Mouse (Mus musculus): Measurements from ENCODE around the gene Gpr152. TPM values are rescaled to one million over a fixed set of nuclear protein-coding genes. Genes with fewer than 3 reads are reported as not detected.

Gene Gpr152
- polyA plus RNA-seq, 1 experiment from 2014 or later: not detected

DNA sequence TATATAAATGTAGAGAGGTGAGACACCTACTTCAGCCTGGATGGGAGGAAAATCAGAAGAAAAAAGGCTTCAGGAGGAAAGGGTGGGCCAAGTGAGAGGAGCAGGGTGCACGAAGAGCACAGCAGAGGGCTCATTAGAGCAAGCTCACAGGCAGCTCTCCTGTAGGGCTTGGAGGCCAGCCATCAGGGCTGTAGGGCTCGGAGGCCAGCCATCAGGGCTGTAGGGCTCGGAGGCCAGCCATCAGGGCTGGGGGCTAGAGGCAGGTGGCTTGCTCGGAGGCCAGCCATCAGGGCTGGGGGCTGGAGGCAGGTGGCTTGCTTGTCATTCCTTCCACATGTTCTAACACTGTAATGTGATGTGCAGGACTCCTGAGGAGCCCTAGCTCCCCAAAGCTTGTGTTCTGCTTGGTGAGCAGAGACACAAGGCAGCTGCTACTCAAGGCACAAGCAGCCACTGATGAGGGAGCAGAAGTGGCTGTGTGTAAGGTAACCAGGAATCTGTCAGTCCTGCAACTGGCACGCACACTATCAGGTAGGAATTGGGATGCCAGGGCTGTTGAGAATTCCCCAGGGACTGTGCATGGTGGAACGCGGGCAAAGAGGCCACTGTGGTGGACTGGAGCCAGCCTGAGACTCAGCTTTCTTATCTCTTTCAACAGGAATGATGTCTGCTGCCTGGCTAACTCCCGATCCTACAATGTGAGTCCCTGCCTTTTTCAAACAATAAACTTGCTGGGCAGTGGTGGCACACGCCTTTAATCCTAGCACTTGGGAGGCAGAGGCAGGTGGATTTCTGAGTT is 27.3 kb downstream of the Gpr152 start:
- no peaks in the 10 kb centered on the region for H3K9me3 ChIP-seq (replicated peaks; ENCODE audit: control insufficient read depth, low read length)
- no peak overlapping the region for H3K9ac ChIP-seq (replicated peaks; ENCODE audit: low read length)
- no peaks in the 10 kb centered on the region for H3K27me3 ChIP-seq (ENCODE audit: control insufficient read depth, insufficient read depth, low read length)
- no peaks in the 10 kb centered on the region for H3K36me3 ChIP-seq (replicated peaks; ENCODE audit: control insufficient read depth, insufficient read depth, low read depth, low read length)
- DNase-seq (ENCODE audit: low spot score) (no peak), ATAC-seq (replicated peaks; ENCODE audit: insufficient number of reproducible peaks, low FRiP score, low TSS enrichment, low read depth) (no peak)
- H3K4me1 ChIP-seq (ENCODE audit: control insufficient read depth, insufficient read depth, low read length): peaks cover 6% of the 10 kb centered on the region; the same call in 1 of the 2 replicates
- no peak overlapping the region for H3K4me2 ChIP-seq (ENCODE audit: low read depth, low read length)
- WGBS: 81% methylated on average over 9 of the region's 9 CpGs
- no peak overlapping the region for H3K4me3 ChIP-seq (ENCODE audit: low read depth, low read length)
- no peak overlapping the region for H3K27ac ChIP-seq (replicated peaks; ENCODE audit: low read depth, low read length)

DNA sequence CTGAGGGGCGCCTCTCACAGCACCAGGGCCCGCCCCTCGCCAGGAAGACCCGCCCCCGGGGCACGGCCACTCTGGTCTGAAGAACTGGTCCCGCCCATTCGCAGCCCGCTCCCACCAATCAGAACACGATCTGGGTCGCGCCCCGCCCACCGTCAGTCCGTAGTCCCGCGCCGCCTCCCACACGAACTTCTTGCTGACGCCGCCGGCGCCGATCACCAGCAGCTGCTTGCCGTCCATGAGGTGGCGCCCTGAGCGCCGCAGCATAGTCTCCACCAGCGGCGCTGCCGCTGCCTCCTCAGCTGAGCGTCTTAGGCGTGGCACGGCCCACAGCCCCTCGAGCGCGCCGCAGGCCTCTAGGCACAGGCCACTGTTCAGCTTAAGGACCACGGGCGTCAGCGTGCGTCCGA is 29.8 kb downstream of the Gpr152 start:
- no peaks in the 10 kb centered on the region for H3K36me3 ChIP-seq (replicated peaks; ENCODE audit: control insufficient read depth, insufficient read depth, low read depth, low read length)
- H3K27me3 ChIP-seq (ENCODE audit: control insufficient read depth, insufficient read depth, low read length): no peaks in the 10 kb centered on the region
- under 1% methylated on average over 43 of the region's 43 CpGs for WGBS
- ATAC-seq (replicated peaks; ENCODE audit: insufficient number of reproducible peaks, low FRiP score, low TSS enrichment, low read depth) (peak; percentile 93), DNase-seq (ENCODE audit: low spot score) (peak; percentile 100)
- peaks cover 6% of the 10 kb centered on the region; the same call in 1 of the 2 replicates for H3K4me1 ChIP-seq (ENCODE audit: control insufficient read depth, insufficient read depth, low read length)
- H3K4me3 ChIP-seq (ENCODE audit: low read depth, low read length): peak overlapping the region; percentile 40
- H3K9ac ChIP-seq (replicated peaks; ENCODE audit: low read length): peak overlapping the region; percentile 72
- H3K4me2 ChIP-seq (ENCODE audit: low read depth, low read length): peak overlapping the region; percentile 86
- H3K9me3 ChIP-seq (replicated peaks; ENCODE audit: control insufficient read depth, low read length): no peaks in the 10 kb centered on the region
- peak overlapping the region; percentile 54 for H3K27ac ChIP-seq (replicated peaks; ENCODE audit: low read depth, low read length)

DNA sequence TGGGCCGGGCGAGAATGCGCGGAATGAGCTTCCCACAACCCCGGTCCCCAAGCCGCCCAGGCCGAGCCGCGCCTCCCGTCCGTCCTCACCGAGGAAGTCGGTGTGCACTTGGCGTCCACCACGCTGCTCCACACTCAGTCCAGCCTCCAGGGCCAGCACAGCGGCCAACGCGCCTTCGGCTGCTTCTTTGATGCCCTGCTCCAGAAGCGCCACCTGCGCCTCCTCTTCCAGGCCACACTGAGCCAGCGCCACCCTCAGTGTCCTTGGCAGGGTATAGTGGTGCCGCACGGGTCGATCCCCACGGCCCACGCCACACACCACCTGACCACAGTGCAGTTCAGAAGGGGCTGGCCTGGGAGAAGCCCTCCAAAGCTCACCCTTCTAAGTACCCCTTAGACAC is 30.2 kb downstream of the Gpr152 start:
- DNase-seq (ENCODE audit: low spot score) (no peak), ATAC-seq (replicated peaks; ENCODE audit: insufficient number of reproducible peaks, low FRiP score, low TSS enrichment, low read depth) (no peak; the same call in 1 of the 2 replicates)
- Histone ChIP-seq H3K4me3 (ENCODE audit: low read depth, low read length) (peak overlapping the region; percentile 40), H3K9ac (replicated peaks; ENCODE audit: low read length) (peak overlapping the region; percentile 72), H3K9me3 (replicated peaks; ENCODE audit: control insufficient read depth, low read length) (no peaks in the 10 kb centered on the region), H3K27me3 (ENCODE audit: control insufficient read depth, insufficient read depth, low read length) (no peaks in the 10 kb centered on the region), H3K36me3 (replicated peaks; ENCODE audit: control insufficient read depth, insufficient read depth, low read depth, low read length) (no peaks in the 10 kb centered on the region), H3K27ac (replicated peaks; ENCODE audit: low read depth, low read length) (peak overlapping the region; percentile 54), H3K4me2 (ENCODE audit: low read depth, low read length) (peak overlapping the region; percentile 86), H3K4me1 (ENCODE audit: control insufficient read depth, insufficient read depth, low read length) (peaks cover 6% of the 10 kb centered on the region; the same call in 1 of the 2 replicates)
- WGBS: 7% methylated on average over 27 of the region's 27 CpGs

DNA sequence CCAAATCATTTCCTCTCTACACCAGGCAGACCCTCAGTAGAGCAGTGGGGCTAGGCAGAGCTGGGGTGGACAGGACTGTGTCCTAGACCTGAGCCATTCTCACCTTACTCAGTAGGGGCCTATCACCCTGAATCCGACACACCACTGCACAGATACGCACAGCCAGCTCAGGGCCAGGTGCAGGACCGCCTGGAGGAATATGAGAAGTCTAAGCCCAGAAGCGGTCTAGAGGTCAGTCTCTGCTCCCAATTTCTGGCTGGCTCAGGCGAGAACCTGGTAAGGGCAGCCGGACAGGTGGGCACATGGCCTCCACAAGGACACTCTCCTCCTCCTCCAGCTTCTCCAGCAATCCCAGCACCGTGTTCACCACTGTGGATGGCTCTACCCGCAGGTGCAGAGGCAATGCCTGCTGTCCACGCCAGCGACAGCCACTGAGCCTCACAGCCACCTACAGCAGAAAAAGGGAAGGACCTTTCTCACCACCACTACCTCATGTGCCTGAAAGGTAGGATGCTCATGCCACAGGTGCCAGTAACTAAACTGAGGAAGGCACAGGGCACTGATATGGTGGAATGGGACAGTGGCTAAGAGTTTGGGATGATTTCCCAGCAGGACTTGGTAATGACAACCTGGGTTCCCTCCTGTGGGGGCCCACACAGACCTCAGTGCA is 31.3 kb downstream of the Gpr152 start:
- 83% methylated on average over 10 of the region's 10 CpGs for WGBS
- no peaks in the 10 kb centered on the region for H3K27me3 ChIP-seq (ENCODE audit: control insufficient read depth, insufficient read depth, low read length)
- H3K4me2 ChIP-seq (ENCODE audit: low read depth, low read length): no peak overlapping the region
- H3K9me3 ChIP-seq (replicated peaks; ENCODE audit: control insufficient read depth, low read length): no peaks in the 10 kb centered on the region
- 0 out of 2 replicates have a peak overlapping the region, but pooled peaks have one; percentile 15 for H3K9ac ChIP-seq (replicated peaks; ENCODE audit: low read length)
- H3K36me3 ChIP-seq (replicated peaks; ENCODE audit: control insufficient read depth, insufficient read depth, low read depth, low read length): no peaks in the 10 kb centered on the region
- no peak for DNase-seq (ENCODE audit: low spot score)
- H3K27ac ChIP-seq (replicated peaks; ENCODE audit: low read depth, low read length): no peak overlapping the region
- no peak for ATAC-seq (replicated peaks; ENCODE audit: insufficient number of reproducible peaks, low FRiP score, low TSS enrichment, low read depth)
- peaks cover 6% of the 10 kb centered on the region; the same call in 1 of the 2 replicates for H3K4me1 ChIP-seq (ENCODE audit: control insufficient read depth, insufficient read depth, low read length)
- H3K4me3 ChIP-seq (ENCODE audit: low read depth, low read length): no peak overlapping the region

DNA sequence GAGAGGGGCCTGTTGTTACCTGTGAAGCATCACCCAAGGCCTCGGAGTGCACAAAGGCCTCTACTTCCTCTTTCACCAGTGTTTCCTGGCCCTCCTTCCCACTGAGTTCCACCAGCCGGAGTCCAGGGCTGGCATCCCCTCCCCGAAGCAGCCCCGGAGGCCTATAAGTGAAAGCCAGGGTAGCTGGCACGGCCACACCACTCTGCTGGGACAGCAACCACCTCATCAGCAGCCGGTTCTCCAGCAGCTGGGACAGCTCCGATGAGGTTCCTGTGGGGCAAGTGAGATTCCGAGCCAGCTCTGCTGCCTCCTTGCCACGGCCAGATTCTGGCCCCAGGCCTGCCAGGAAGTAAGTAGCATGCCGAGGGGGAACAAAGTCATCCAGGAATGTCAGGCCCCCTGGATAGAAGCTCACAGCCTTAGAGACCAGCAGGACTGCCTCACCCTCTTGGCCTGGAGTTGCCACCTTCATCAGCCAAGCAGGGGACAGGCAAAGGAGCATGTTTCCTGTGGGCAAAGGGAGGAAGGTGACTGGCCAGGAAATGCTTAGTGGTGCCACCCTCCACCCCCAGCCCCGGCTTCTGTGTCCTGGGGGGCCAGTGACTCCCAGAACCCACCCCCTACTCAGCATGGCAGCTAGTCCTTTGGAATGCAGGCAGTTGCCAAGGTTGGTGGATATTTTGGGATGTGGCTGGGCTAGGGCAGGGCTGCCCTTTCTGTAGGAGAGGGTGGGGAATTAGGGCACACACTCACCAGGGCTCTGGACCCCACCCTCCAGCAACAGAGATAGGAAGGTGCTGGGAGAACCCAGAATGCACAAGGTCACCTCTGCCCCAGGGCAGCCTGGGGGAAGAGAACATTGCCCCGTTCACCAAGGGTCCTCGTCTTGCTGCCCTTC is 32.1 kb downstream of the Gpr152 start:
- H3K36me3 ChIP-seq (replicated peaks; ENCODE audit: control insufficient read depth, insufficient read depth, low read depth, low read length): no peaks in the 10 kb centered on the region
- H3K9ac ChIP-seq (replicated peaks; ENCODE audit: low read length): no peak overlapping the region
- H3K27ac ChIP-seq (replicated peaks; ENCODE audit: low read depth, low read length): no peak overlapping the region
- no peak overlapping the region for H3K4me2 ChIP-seq (ENCODE audit: low read depth, low read length)
- H3K4me1 ChIP-seq (ENCODE audit: control insufficient read depth, insufficient read depth, low read length): peaks cover 6% of the 10 kb centered on the region; the same call in 1 of the 2 replicates
- no peak overlapping the region for H3K4me3 ChIP-seq (ENCODE audit: low read depth, low read length)
- DNase-seq (ENCODE audit: low spot score) (no peak), ATAC-seq (replicated peaks; ENCODE audit: insufficient number of reproducible peaks, low FRiP score, low TSS enrichment, low read depth) (no peak)
- no peaks in the 10 kb centered on the region for H3K27me3 ChIP-seq (ENCODE audit: control insufficient read depth, insufficient read depth, low read length)
- WGBS: 61% methylated on average over 13 of the region's 13 CpGs
- H3K9me3 ChIP-seq (replicated peaks; ENCODE audit: control insufficient read depth, low read length): no peaks in the 10 kb centered on the region

DNA sequence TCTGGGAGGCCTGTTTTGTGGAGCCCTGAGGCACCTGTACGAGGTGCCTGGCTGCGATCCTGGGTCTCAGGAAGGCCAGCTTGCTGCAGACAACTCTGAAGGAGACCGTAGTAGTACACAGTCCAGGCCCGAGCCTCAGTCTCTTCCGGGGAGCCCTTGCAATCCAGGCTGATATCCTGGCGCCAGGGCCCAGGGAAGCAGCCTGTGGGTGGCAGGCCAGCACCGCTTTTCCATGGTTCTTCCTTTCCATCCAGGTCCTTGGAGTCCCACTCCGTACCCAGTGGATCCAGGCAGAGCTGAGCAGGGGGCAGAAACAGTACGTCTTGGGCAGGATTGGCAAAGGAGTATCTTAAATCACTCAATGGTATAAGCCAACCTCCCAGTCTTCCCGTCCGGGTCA is 33.3 kb downstream of the Gpr152 start:
- 56% methylated on average over 11 of the region's 11 CpGs for WGBS
- Histone ChIP-seq H3K4me2 (ENCODE audit: low read depth, low read length) (no peak overlapping the region), H3K9me3 (replicated peaks; ENCODE audit: control insufficient read depth, low read length) (no peaks in the 10 kb centered on the region), H3K27me3 (ENCODE audit: control insufficient read depth, insufficient read depth, low read length) (no peaks in the 10 kb centered on the region), H3K9ac (replicated peaks; ENCODE audit: low read length) (no peak overlapping the region; the same call in 1 of the 2 replicates), H3K27ac (replicated peaks; ENCODE audit: low read depth, low read length) (no peak overlapping the region), H3K36me3 (replicated peaks; ENCODE audit: control insufficient read depth, insufficient read depth, low read depth, low read length) (no peaks in the 10 kb centered on the region), H3K4me1 (ENCODE audit: control insufficient read depth, insufficient read depth, low read length) (peaks cover 6% of the 10 kb centered on the region; the same call in 1 of the 2 replicates), H3K4me3 (ENCODE audit: low read depth, low read length) (no peak overlapping the region)
- no peak for ATAC-seq (replicated peaks; ENCODE audit: insufficient number of reproducible peaks, low FRiP score, low TSS enrichment, low read depth)
- DNase-seq (ENCODE audit: low spot score): no peak

DNA sequence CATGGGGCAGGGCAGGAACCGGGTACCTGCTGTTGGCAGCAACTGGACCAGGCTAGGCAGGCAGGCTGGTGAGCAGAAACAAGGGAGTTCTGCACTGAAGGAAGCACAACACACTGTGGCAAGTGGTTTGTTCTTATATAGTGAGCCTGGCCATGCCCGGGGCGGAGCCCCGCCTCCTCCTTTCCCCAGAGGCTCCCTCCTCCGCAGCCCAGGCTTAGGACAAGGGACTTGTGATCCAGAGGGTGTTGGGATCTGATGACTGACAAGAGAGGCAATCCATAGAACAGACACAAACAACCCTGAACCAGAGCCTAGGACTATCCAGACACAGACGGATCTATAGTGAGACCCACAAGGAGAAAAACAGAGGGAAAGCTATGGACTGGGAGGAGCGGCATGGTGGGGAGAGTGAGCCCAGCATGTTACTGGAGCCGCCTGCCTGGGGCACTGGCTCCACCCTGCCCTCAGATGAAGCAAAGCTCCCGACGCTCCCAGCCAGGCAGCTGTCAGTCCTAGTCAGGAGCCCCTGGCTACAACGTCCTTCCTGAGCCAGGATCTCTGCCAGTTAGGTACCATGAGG is 35.9 kb downstream of the Gpr152 start, which contains the start of gene Carns1:
Carns1 (minus strand) TSS at position 112 of the 580 bp plus-strand sequence.
- H3K4me3 ChIP-seq (ENCODE audit: low read depth, low read length): no peak within 1 kb of the TSS
- H3K4me1 ChIP-seq (ENCODE audit: control insufficient read depth, insufficient read depth, low read length): peaks cover 3% of the 10 kb centered on the region; the same call in 1 of the 2 replicates
- H3K9me3 ChIP-seq (replicated peaks; ENCODE audit: control insufficient read depth, low read length): no peaks in the 10 kb centered on the region
- H3K27ac ChIP-seq (replicated peaks; ENCODE audit: low read depth, low read length): no peak within 1 kb of the TSS
- H3K9ac ChIP-seq (replicated peaks; ENCODE audit: low read length): peak within 1 kb of the TSS; percentile 33
- H3K27me3 ChIP-seq (ENCODE audit: control insufficient read depth, insufficient read depth, low read length): no peaks in the 10 kb centered on the region
- H3K36me3 ChIP-seq (replicated peaks; ENCODE audit: control insufficient read depth, insufficient read depth, low read depth, low read length): no peaks in the 10 kb centered on the region
- ATAC-seq (replicated peaks; ENCODE audit: insufficient number of reproducible peaks, low FRiP score, low TSS enrichment, low read depth) (peak; percentile 68; the same call in 1 of the 2 replicates), DNase-seq (ENCODE audit: low spot score) (peak; percentile 27)
- 3% methylated on average over 11 of the region's 11 CpGs for WGBS
- peak within 1 kb of the TSS; percentile 33 for H3K4me2 ChIP-seq (ENCODE audit: low read depth, low read length)

All from embryonic facial prominence, embryonic 11.5 days (tissue).